Mouse (Mus musculus) neutrophil, adult 83 days (primary cell): ENCODE data around the gene Mest. TPM values are rescaled to one million over a fixed set of nuclear protein-coding genes. Genes with fewer than 3 reads are reported as not detected.

Experiments
- total RNA-seq, 2 experiments: library from RNA; stranded (reverse); gene quantifications; one replicate each; pipeline ENCODE4 v1.2.4; 2023

The Mest gene
- total RNA-seq: under 1 TPM in 1 of 2 experiments, not detected in 1; 0.48 TPM

DNA sequence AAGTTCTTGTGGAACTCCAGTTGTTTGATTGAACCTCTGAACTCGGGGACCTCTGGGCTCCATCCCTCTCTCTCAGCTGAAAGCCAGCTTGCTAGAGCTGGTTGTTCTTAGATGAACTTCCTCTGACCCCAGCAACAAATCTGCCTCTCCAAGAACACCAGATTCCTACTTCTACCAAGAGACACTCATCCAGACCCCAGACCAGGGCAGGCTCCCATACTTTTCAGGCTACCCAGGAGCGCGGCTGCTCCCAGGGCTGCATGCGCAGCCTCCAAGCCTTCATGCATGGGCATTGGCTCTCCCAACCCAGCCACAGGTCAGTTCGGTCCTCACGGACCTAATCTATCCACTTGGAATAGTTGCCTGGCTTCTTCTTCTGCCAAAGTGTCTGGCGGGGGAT, at the start of gene Mest:
Gene Mest, plus strand, starts transcription at position 217 of the 400 bp plus-strand sequence.

DNA sequence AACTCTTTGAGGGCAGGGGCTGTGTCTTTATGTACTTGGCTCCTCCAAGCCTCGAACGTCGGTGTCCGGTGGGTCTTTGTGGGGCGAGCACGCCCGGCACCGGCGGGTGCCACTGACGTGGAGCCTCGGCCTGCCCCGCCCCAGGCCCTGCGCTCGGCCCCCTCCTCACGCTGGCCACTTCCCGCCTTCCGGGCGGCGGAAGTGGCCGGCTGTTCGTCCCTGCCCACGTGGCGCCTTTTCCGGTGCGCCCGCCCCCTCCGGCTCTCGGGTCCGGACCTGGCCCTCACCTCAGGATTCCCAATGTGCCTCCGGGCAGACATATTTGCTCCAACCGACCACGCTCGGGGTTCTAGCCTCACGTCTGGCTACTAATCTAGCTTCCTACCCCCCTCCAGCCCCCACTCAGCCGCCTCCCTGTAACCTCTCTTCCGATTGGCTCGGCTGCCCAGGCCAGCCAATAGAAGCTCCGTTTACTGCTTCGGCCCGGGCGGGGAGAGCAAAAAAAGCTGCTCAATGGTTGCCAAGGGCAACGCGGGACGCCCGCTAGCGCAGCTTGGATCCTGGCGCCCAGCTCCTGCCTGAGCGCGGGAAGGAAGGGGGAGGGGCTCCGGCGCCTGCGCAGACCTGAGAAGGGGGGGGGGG, 29.9 kb upstream of the Mest start, which contains the start of gene Cep41:
Gene Cep41, minus strand, starts transcription at position 400 of the 642 bp plus-strand sequence.

Other genes starting within 250 kb of the Mest start
- gene Tmem209, start 213.8 kb upstream of the Mest start, total RNA-seq: 10 to 100 TPM; 20.9 to 21.5 TPM
- 1 to 10 TPM in 1 of 2 experiments, under 1 TPM in 1; 0.81 to 1.7 TPM for gene Ssmem1, start 213.7 kb upstream of the Mest start, total RNA-seq
- gene Cpa2, start 182.0 kb upstream of the Mest start, total RNA-seq: not detected
- gene Cpa4, start 155.2 kb upstream of the Mest start, total RNA-seq: not detected
- gene Cpa5, start 112.5 kb upstream of the Mest start, total RNA-seq: not detected
- not detected for gene Cpa1, start 84.3 kb upstream of the Mest start, total RNA-seq
- gene Cep41, start 29.8 kb upstream of the Mest start, total RNA-seq: 1 to 10 TPM; 2.0 to 3.0 TPM
- 10 to 100 TPM; 53.6 to 56.8 TPM for gene Copg2, start 173.2 kb downstream of the Mest start, total RNA-seq
- not detected for gene Tsga13, start 192.0 kb downstream of the Mest start, total RNA-seq
- gene Klf14, start 235.5 kb downstream of the Mest start, total RNA-seq: not detected